Comparison of ENCODE assay signal across 25 mouse cellular contexts in genomic region chr9:37646246-37646645, GRCm38 (mm10). TPM values are rescaled to one million over a fixed set of nuclear protein-coding genes. Genes with fewer than 3 reads are reported as not detected.
DNase-seq lines count a peak whose midpoint lies in the region; ATAC-seq and TF ChIP-seq lines count a peak whose summit lies in the region.
"Had no signal": no experiment of that assay in that cellular context is flagged by ENCODE, and none has a peak within 500 bp of the region (broad histone marks: within the 10 kb centered on the region; RNA-seq: fewer than 3 reads in every experiment).

No protein-coding gene starts in this region.

- H3K9me3 ChIP-seq in forebrain, postnatal 0 days (ENCODE audit: low read length), result no peaks in the 10 kb centered on the region
- H3K9me3 ChIP-seq in forebrain, embryonic 12.5 days, result no peaks in the 10 kb centered on the region
- H3K9me3 ChIP-seq in lung, postnatal 0 days (ENCODE audit: low read length), result no peaks in the 10 kb centered on the region
- H3K9me3 ChIP-seq: embryonic facial prominence, embryonic 10.5 days; forebrain, embryonic 15.5 days; G1E; heart, embryonic 10.5 days; hindbrain, embryonic 10.5 days; intestine, embryonic 15.5 days had no signal

- 67% methylated on average over 3 of the region's 3 CpGs for WGBS in forebrain, postnatal 0 days
- 84% methylated on average over 3 of the region's 3 CpGs for WGBS in forebrain, embryonic 12.5 days
- 64% methylated on average over 3 of the region's 3 CpGs for WGBS in lung, postnatal 0 days

- ATAC-seq in forebrain, postnatal 0 days, result 0 out of 2 replicates have a peak, but pooled peaks have one; percentile 18
- ATAC-seq in forebrain, embryonic 12.5 days (ENCODE audit: low FRiP score), result no peak
- ATAC-seq in lung, postnatal 0 days, result peak; percentile 61
- ATAC-seq: CD4-positive, CD25-positive, alpha-beta regulatory T cell, adult 4 months; forebrain, embryonic 15.5 days; intestine, embryonic 15.5 days had no signal

- no peaks in the 10 kb centered on the region for H3K27me3 ChIP-seq in forebrain, postnatal 0 days (ENCODE audit: insufficient read depth, low read length)
- no peaks in the 10 kb centered on the region for H3K27me3 ChIP-seq in forebrain, embryonic 12.5 days
- no peaks in the 10 kb centered on the region for H3K27me3 ChIP-seq in lung, postnatal 0 days (replicated peaks; ENCODE audit: insufficient read depth, low read length)
- H3K27me3 ChIP-seq: forebrain, embryonic 15.5 days; intestine, embryonic 15.5 days had no signal

- H3K4me2 ChIP-seq in forebrain, postnatal 0 days (ENCODE audit: low read depth), result no peak overlapping the region
- H3K4me2 ChIP-seq in forebrain, embryonic 12.5 days, result no peak overlapping the region
- no peak overlapping the region for H3K4me2 ChIP-seq in lung, postnatal 0 days (replicated peaks; ENCODE audit: low read depth, low read length)
- H3K4me2 ChIP-seq: forebrain, embryonic 15.5 days; hindbrain, embryonic 14.5 days; intestine, embryonic 15.5 days had no signal

- H3K36me3 ChIP-seq in forebrain, postnatal 0 days (ENCODE audit: insufficient read depth), result peaks cover 37% of the 10 kb centered on the region
- H3K36me3 ChIP-seq in forebrain, embryonic 12.5 days (replicated peaks), result peaks cover 39% of the 10 kb centered on the region
- H3K36me3 ChIP-seq in lung, postnatal 0 days (ENCODE audit: insufficient read depth, low read length), result peaks cover 38% of the 10 kb centered on the region

- no peak for TF ChIP-seq CTCF in forebrain, postnatal 0 days (IDR thresholded peaks at IDR 0.05; ENCODE audit: low read depth)
- TF ChIP-seq CTCF in lung, postnatal 0 days (IDR thresholded peaks at IDR 0.05), result no peak

- H3K4me1 ChIP-seq in forebrain, postnatal 0 days (ENCODE audit: insufficient read depth), result no peaks in the 10 kb centered on the region
- H3K4me1 ChIP-seq in forebrain, embryonic 12.5 days, result no peaks in the 10 kb centered on the region
- H3K4me1 ChIP-seq in lung, postnatal 0 days (ENCODE audit: insufficient read depth, low read depth, low read length), result no peaks in the 10 kb centered on the region; the same call in 1 of the 2 replicates
- H3K4me1 ChIP-seq: embryonic facial prominence, embryonic 10.5 days; forebrain, embryonic 15.5 days; heart, embryonic 10.5 days; hindbrain, embryonic 10.5 days; intestine, embryonic 15.5 days had no signal

- H3K27ac ChIP-seq in forebrain, postnatal 0 days (ENCODE audit: low read depth, low read length), result no peak overlapping the region
- H3K27ac ChIP-seq in forebrain, embryonic 12.5 days, result no peak overlapping the region
- no peak overlapping the region for H3K27ac ChIP-seq in lung, postnatal 0 days (ENCODE audit: low read length)
- H3K27ac ChIP-seq: embryonic facial prominence, embryonic 10.5 days; forebrain, embryonic 15.5 days; heart, embryonic 10.5 days; hindbrain, embryonic 10.5 days; hindbrain, embryonic 14.5 days; intestine, embryonic 15.5 days had no signal

- peak; percentile 18 for DNase-seq in adrenal gland, adult 2 months
- no peak for DNase-seq in adrenal gland, postnatal 4 days (ENCODE audit: low spot score in 2 of 2)
- DNase-seq in forebrain, postnatal 0 days, result no peak
- DNase-seq in lung, postnatal 0 days (ENCODE audit: low spot score), result peak; percentile 46
- DNase-seq in lung, adult 18-20 months, result no peak
- DNase-seq in gastrocnemius, postnatal 25 days, result no peak
- DNase-seq: B cell, adult 2 months; cerebellum, adult 2 months; cerebellum, postnatal 10 days; gastrocnemius, postnatal 14 days; kidney, adult 18-20 months had no signal

- H3K9ac ChIP-seq in forebrain, postnatal 0 days, result no peak overlapping the region
- no peak overlapping the region for H3K9ac ChIP-seq in forebrain, embryonic 12.5 days
- no peak overlapping the region for H3K9ac ChIP-seq in lung, postnatal 0 days (replicated peaks; ENCODE audit: low read depth)
- H3K9ac ChIP-seq: forebrain, embryonic 15.5 days; hindbrain, embryonic 14.5 days; intestine, embryonic 15.5 days had no signal

- no peak overlapping the region for H3K4me3 ChIP-seq in forebrain, postnatal 0 days (ENCODE audit: low read depth, low read length)
- H3K4me3 ChIP-seq in forebrain, embryonic 12.5 days (replicated peaks), result no peak overlapping the region
- H3K4me3 ChIP-seq in lung, postnatal 0 days (ENCODE audit: low read depth, low read length), result no peak overlapping the region
- H3K4me3 ChIP-seq: embryonic facial prominence, embryonic 10.5 days; forebrain, embryonic 15.5 days; heart, embryonic 10.5 days; hindbrain, embryonic 10.5 days; intestine, embryonic 15.5 days had no signal

- no peak for TF ChIP-seq EP300 in lung, postnatal 0 days (IDR thresholded peaks at IDR 0.05)

RNA-seq across cellular contexts. Expression of gene Tbrg1, which starts 10.9 kb away (rescaled TPM):
- 10 to 100 TPM; 74.5 to 81.1 TPM for total RNA-seq in adrenal gland, adult 2 months (2021)
- 23.7 and 28.7 TPM in 2 replicates for polyA plus RNA-seq in adrenal gland, adult 2 months (2012; rRNA removed)
- 100 to 1,000 TPM; 102 to 112 TPM for total RNA-seq in adrenal gland, postnatal 4 days (2021)
- 63.5 and 72.6 TPM in 2 replicates for total RNA-seq in forebrain, postnatal 0 days (2014; rRNA removed)
- polyA plus RNA-seq in forebrain, postnatal 0 days (2015; fragmentation: Nextera tagmentation; extraction: Ambion mirVana), result 84.3 and 97.0 TPM in 2 replicates
- 109 and 114 TPM in 2 replicates for polyA plus RNA-seq in forebrain, embryonic 12.5 days (2016; fragmentation: Nextera tagmentation; extraction: Ambion mirVana)
- 153 and 163 TPM in 2 replicates for polyA plus RNA-seq in lung, postnatal 0 days (2015; fragmentation: Nextera tagmentation; extraction: Ambion mirVana)
- 10 to 100 TPM; 28.7 to 32.5 TPM for total RNA-seq in gastrocnemius, postnatal 25 days (2021)

RNA-seq across cellular contexts. Expression of gene Panx3, which starts 22.8 kb away (rescaled TPM):
- under 1 TPM in 1 of 2 experiments, not detected in 1; 0.20 TPM for total RNA-seq in adrenal gland, adult 2 months (2021)
- polyA plus RNA-seq in adrenal gland, adult 2 months (2012; rRNA removed), result 0.10 and 0.46 TPM in 2 replicates
- not detected for total RNA-seq in adrenal gland, postnatal 4 days (2021)
- 0.08 and 1.8 TPM in 2 replicates for total RNA-seq in forebrain, postnatal 0 days (2014; rRNA removed)
- polyA plus RNA-seq in forebrain, postnatal 0 days (2015; fragmentation: Nextera tagmentation; extraction: Ambion mirVana), result not detected in 2 replicates
- 0.19 TPM in 2 replicates for polyA plus RNA-seq in forebrain, embryonic 12.5 days (2016; fragmentation: Nextera tagmentation; extraction: Ambion mirVana)
- 0.05 and 0.20 TPM in 2 replicates for polyA plus RNA-seq in lung, postnatal 0 days (2015; fragmentation: Nextera tagmentation; extraction: Ambion mirVana)
- total RNA-seq in gastrocnemius, postnatal 25 days (2021), result not detected
- total RNA-seq: adrenal gland, adult 18-20 months; gastrocnemius, adult 18-20 months; gastrocnemius, postnatal 14 days; granulocyte monocyte progenitor cell, adult 5-6 weeks; heart, postnatal 14 days had no signal
- polyA plus RNA-seq: CD4-positive, CD25-positive, alpha-beta regulatory T cell, adult 4 months; cerebellum, adult 2 months; forebrain, embryonic 15.5 days; G1E; heart, embryonic 14.5 days; intestine, embryonic 15.5 days had no signal

RNA-seq across cellular contexts. Expression of gene Spa17, which starts 32.7 kb away (rescaled TPM):
- 1 to 10 TPM; 3.2 to 4.0 TPM for total RNA-seq in adrenal gland, adult 2 months (2021)
- polyA plus RNA-seq in adrenal gland, adult 2 months (2012; rRNA removed), result 0.51 and 1.3 TPM in 2 replicates
- total RNA-seq in adrenal gland, postnatal 4 days (2021), result 1 to 10 TPM; 2.3 to 3.4 TPM
- 2.4 and 5.3 TPM in 2 replicates for total RNA-seq in forebrain, postnatal 0 days (2014; rRNA removed)
- 10.2 and 10.8 TPM in 2 replicates for polyA plus RNA-seq in forebrain, postnatal 0 days (2015; fragmentation: Nextera tagmentation; extraction: Ambion mirVana)
- polyA plus RNA-seq in forebrain, embryonic 12.5 days (2016; fragmentation: Nextera tagmentation; extraction: Ambion mirVana), result 18.9 and 21.2 TPM in 2 replicates
- 19.2 and 21.6 TPM in 2 replicates for polyA plus RNA-seq in lung, postnatal 0 days (2015; fragmentation: Nextera tagmentation; extraction: Ambion mirVana)
- 1 to 10 TPM; 2.0 to 3.4 TPM for total RNA-seq in gastrocnemius, postnatal 25 days (2021)

Comparison
In these comparisons a context has a peak if more than half of its experiments do, and no peak if none do; other contexts are left out.
1. DNase-seq: peak in adrenal gland, adult 2 months (single experiment) and lung, postnatal 0 days (single experiment); none in adrenal gland, postnatal 4 days (0 of 2), forebrain, postnatal 0 days (single experiment), lung, adult 18-20 months (0 of 2) and gastrocnemius, postnatal 25 days (single experiment).